Mouse (Mus musculus) midbrain, embryonic 16.5 days (tissue): ENCODE data around the gene Gm20388. TPM values are rescaled to one million over a fixed set of nuclear protein-coding genes. Genes with fewer than 3 reads are reported as not detected.

ENCODE experiments used
- ATAC-seq: fragments of 200-750 bp; cut with Nextera tagmentation; 2 replicates; pipeline ENCODE4 v1.8.0; 2017; ENCODE audit warnings: moderate TSS enrichment
- H3K27ac ChIP-seq: fragments of 300-500 bp; sonication (generic); 2 replicates; pipeline ENCODE4 v1.5.1; 2014; ENCODE audit warnings: mild to moderate bottlenecking, low read length, mixed read lengths
- H3K27me3 ChIP-seq: fragments of 300-500 bp; sonication (generic); 2 replicates; pipeline ENCODE4 v1.6.1; 2014; ENCODE audit warnings: low read depth, low read length, mixed read lengths; ENCODE audit not compliant: control insufficient read depth, insufficient read depth
- H3K36me3 ChIP-seq: fragments of 300-500 bp; sonication (generic); 2 replicates; pipeline ENCODE4 v1.6.1; 2014; ENCODE audit warnings: mild to moderate bottlenecking, low read length, moderate library complexity, mixed read lengths; ENCODE audit not compliant: control insufficient read depth, insufficient read depth
- H3K4me1 ChIP-seq: fragments of 300-500 bp; sonication (generic); 2 replicates; pipeline ENCODE4 v1.6.1; 2014; ENCODE audit warnings: mild to moderate bottlenecking, low read length, mixed read lengths; ENCODE audit not compliant: control insufficient read depth, insufficient read depth
- H3K4me2 ChIP-seq: fragments of 300-500 bp; sonication (generic); 2 replicates; pipeline ENCODE4 v1.6.1; 2014; ENCODE audit warnings: mild to moderate bottlenecking, low read length, mixed read lengths
- H3K4me3 ChIP-seq: fragments of 300-500 bp; sonication (generic); 2 replicates; pipeline ENCODE4 v1.5.1; 2014; ENCODE audit warnings: low read depth, mild to moderate bottlenecking, low read length, moderate library complexity, mixed read lengths
- H3K9ac ChIP-seq: fragments of 300-500 bp; sonication (generic); 2 replicates; pipeline ENCODE4 v1.6.1; 2014; ENCODE audit warnings: low read depth, low read length, mixed read lengths
- H3K9me3 ChIP-seq: fragments of 300-500 bp; sonication (generic); replicated peaks from 2 replicates; pipeline ENCODE4 v1.6.1; 2014; ENCODE audit warnings: mild to moderate bottlenecking, low read length, mixed read lengths; ENCODE audit not compliant: control insufficient read depth, poor library complexity, severe bottlenecking
- WGBS: fragments of 180-500 bp; shearing (Covaris S2); extraction: QIAGEN DNeasy Blood & Tissue Kit; methylation state at CpG from one replicate; pipeline ENCODE4 v1.1.7; 2014; 5-methylcytosine and 5-hydroxymethylcytosine counted together
- polyA plus RNA-seq: library from polyadenylated mRNA; unstranded; fragments of >200 nt; fragmentation: Nextera tagmentation; extraction: Ambion mirVana; gene quantifications from 2 replicates; pipeline ENCODE4 v1.2.1, GENCODE M21; 2015

Gene Gm20388
- polyA plus RNA-seq, 1 experiment from 2014 or later, result 7.5 TPM

DNA sequence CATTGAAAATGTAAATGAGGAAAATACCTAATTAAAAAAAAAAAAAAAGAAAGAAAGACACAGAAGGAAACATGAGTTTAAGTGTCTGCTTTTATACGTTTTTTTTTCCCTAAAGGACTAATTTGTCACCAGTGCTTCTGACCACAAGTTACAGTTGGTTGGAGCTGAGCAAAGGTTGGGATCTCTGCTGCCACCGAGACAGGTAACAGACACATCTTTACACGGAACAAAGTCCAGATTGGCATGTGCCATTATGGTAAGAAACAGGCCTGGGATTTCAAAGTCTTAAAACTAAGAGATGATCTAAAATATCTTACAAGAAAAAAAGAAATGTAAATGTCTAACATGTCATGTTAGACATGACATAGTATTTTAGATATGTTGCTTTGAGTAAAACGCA lies 3136.1 kb downstream of the Gm20388 start:
- Histone ChIP-seq H3K4me2 (no peak overlapping the region), H3K27ac (no peak overlapping the region), H3K27me3 (no peaks in the 10 kb centered on the region), H3K4me3 (no peak overlapping the region), H3K4me1 (peaks cover 11% of the 10 kb centered on the region), H3K9ac (no peak overlapping the region), H3K36me3 (no peaks in the 10 kb centered on the region), H3K9me3 (no peaks in the 10 kb centered on the region)
- 87% methylated on average over 4 of the region's 4 CpGs for WGBS
- ATAC-seq, result no peak

- no peak overlapping the region for H3K9ac ChIP-seq
Measured at GRCm38 (mm10) chr8:123047827-123048226, 3137.2 kb downstream of the Gm20388 start.

GRCm38 (mm10) chr8:123048402-123048801 lies 3137.8 kb downstream of the Gm20388 start:
- no peak for ATAC-seq
- 90% methylated on average over 7 of the region's 7 CpGs for WGBS
- no peak overlapping the region for H3K4me3 ChIP-seq
- H3K36me3 ChIP-seq, result no peaks in the 10 kb centered on the region
- no peaks in the 10 kb centered on the region for H3K27me3 ChIP-seq
- peaks cover 7% of the 10 kb centered on the region for H3K4me1 ChIP-seq
- H3K27ac ChIP-seq, result no peak overlapping the region
- H3K9ac ChIP-seq, result no peak overlapping the region
- no peaks in the 10 kb centered on the region for H3K9me3 ChIP-seq
- no peak overlapping the region for H3K4me2 ChIP-seq

More at GRCm38 (mm10) chr8:123047827-123048226, 3137.2 kb downstream of the Gm20388 start:
- no peaks in the 10 kb centered on the region for H3K36me3 ChIP-seq
- 88% methylated on average over 7 of the region's 7 CpGs for WGBS
- H3K4me2 ChIP-seq, result no peak overlapping the region
- no peak overlapping the region for H3K4me3 ChIP-seq
- no peak for ATAC-seq
- H3K4me1 ChIP-seq, result peaks cover 11% of the 10 kb centered on the region
- H3K9me3 ChIP-seq, result no peaks in the 10 kb centered on the region
- H3K27me3 ChIP-seq, result no peaks in the 10 kb centered on the region
- no peak overlapping the region for H3K27ac ChIP-seq

GRCm38 (mm10) chr8:123051458-123051857 lies 3140.8 kb downstream of the Gm20388 start:
- Histone ChIP-seq H3K9me3 (no peaks in the 10 kb centered on the region), H3K27ac (no peak overlapping the region), H3K36me3 (no peaks in the 10 kb centered on the region), H3K27me3 (no peaks in the 10 kb centered on the region), H3K9ac (no peak overlapping the region), H3K4me3 (no peak overlapping the region), H3K4me1 (no peaks in the 10 kb centered on the region), H3K4me2 (no peak overlapping the region)
- WGBS, result 81% methylated on average over 5 of the region's 5 CpGs
- ATAC-seq, result no peak

DNA sequence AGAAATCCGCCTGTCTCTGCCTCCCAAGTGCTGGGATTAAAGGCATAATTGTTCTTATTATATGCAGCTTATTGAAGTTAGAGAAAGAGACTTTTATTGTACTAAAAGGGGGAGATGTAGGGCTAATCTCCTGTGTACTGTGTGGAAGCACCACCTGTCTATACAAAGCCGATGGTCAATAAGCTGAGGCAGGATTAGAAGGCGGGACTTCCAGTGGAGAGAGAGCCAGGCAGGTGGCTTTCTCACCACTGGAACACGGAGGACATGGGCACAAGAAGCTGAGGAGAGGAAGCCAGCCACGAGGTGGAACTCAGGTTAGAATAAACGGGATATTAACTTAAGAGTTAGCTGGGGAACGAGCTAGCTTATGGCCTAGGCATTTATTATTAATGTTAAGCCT lies 3152.1 kb downstream of the Gm20388 start, which contains the start of gene Spg7:
Spg7 (plus strand) TSS at position 222 of the 400 bp plus-strand sequence.
- H3K36me3 ChIP-seq, result no peaks in the 10 kb centered on the region
- no peak within 1 kb of the TSS for H3K27ac ChIP-seq
- H3K9ac ChIP-seq, result no peak within 1 kb of the TSS
- no peak within 1 kb of the TSS for H3K4me2 ChIP-seq
- 63% methylated on average over 7 of the region's 7 CpGs for WGBS
- no peaks in the 10 kb centered on the region for H3K27me3 ChIP-seq
- ATAC-seq, result no peak
- peaks cover 21% of the 10 kb centered on the region for H3K4me1 ChIP-seq
- H3K4me3 ChIP-seq, result no peak within 1 kb of the TSS
- no peaks in the 10 kb centered on the region for H3K9me3 ChIP-seq

DNA sequence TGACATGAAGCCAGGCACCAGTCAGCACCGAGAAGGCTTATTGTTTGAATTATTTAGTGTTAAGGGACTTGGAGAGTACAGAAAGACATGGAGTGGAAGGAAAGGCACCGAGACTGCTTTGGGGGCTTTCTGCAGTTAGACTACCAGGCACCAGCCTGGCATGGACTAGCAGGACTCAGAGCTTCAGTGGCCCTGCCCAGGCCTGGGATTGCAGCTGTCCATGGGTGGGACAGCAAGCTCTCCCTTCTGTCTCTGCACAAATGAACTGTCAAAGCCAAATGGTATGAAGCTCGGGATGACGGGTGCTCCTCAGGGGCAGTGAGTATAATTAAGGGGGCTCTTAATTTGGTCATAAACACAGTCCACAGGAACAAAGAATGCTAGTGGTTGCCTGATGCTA lies 3153.4 kb downstream of the Gm20388 start:
- 0 out of 2 replicates have a peak overlapping the region, but pooled peaks have one; percentile 95 for H3K9ac ChIP-seq

DNA sequence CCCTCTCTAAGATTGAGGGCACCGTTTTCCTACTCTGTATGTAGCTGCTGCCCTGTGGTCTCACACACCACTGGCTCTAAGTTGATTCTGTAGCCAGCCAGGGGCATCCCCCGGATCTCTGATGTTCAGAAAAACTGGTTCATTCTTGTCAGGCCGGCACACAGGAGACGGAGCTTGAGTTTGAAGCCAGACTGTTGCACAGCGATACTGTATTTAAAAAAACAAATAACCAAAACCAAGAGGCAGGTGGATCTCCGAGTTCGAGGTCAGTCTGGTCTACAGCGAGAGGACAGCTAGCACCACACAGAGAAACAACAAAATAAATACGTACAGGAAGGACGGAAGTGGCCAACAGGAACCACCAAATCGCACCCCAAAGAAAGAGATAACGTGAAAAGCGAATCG lies 3154.2 kb downstream of the Gm20388 start:
- Histone ChIP-seq H3K27ac (peak overlapping the region; percentile 94), H3K4me1 (peaks cover 21% of the 10 kb centered on the region), H3K4me2 (peak overlapping the region; percentile 78), H3K4me3 (peak overlapping the region; percentile 87), H3K36me3 (no peaks in the 10 kb centered on the region), H3K9ac (peak overlapping the region; percentile 95), H3K9me3 (no peaks in the 10 kb centered on the region), H3K27me3 (no peaks in the 10 kb centered on the region)
- WGBS, result under 1% methylated on average over 14 of the region's 14 CpGs
- ATAC-seq, result peak; percentile 50

More for the DNA sequence above, 3153.4 kb downstream of the Gm20388 start:
- Histone ChIP-seq H3K9me3 (no peaks in the 10 kb centered on the region), H3K4me2 (peak overlapping the region; percentile 78), H3K27me3 (no peaks in the 10 kb centered on the region), H3K36me3 (no peaks in the 10 kb centered on the region), H3K27ac (no peak overlapping the region), H3K4me1 (peaks cover 21% of the 10 kb centered on the region), H3K4me3 (no peak overlapping the region)
- no peak for ATAC-seq
- WGBS, result 77% methylated on average over 4 of the region's 4 CpGs

DNA sequence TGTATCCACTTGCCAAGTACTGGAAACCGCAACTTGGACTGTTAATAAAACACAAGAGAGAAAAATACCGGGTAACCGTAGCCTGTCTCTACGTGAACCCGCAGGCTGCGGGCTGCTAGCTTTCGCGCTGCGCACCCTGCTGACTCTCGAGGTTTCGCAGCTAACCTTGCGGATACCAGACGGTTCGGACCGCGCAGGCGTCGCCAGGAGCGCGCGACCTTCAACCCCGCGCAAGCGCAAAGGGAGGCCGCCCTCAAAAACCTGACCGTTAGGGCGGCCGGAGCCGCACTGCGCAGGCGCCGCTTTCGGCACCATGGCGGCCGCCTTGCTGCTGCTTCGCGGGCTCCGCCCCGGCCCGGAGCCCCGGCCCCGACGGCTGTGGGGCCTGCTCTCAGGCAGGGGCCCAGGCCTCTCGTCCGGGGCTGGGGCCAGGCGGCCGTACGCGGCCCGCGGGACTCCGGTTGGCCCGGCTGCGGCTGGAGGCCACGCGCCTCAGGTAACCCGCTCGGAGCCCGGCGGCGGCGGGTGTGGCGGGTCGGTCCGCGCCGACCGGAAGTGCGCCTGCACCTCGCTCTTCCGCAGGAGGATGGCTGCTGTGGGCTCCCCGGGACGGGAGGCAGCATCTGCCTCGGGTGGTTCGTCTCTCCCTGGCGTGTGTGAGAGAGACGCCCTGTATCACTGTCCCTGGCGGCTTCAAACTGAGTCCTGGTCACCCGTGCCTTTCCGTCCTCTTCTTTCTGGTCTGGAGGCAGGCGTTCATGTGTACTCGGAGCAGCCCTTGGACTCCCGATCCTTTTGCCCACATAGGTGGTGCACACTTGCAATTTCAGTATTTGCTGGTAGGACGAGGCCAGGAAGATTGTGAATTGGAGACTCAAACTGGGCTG lies 3154.8 kb downstream of the Gm20388 start:
- Histone ChIP-seq H3K4me1 (peaks cover 21% of the 10 kb centered on the region), H3K27ac (peak overlapping the region; percentile 94), H3K36me3 (no peaks in the 10 kb centered on the region), H3K4me3 (peak overlapping the region; percentile 87), H3K9me3 (no peaks in the 10 kb centered on the region), H3K27me3 (no peaks in the 10 kb centered on the region), H3K9ac (peak overlapping the region; percentile 95), H3K4me2 (peak overlapping the region; percentile 87)
- under 1% methylated on average over 84 of the region's 84 CpGs for WGBS
- ATAC-seq, result peak; percentile 98

GRCm38 (mm10) chr8:123066101-123066683 lies 3155.6 kb downstream of the Gm20388 start:
- Histone ChIP-seq H3K36me3 (0 out of 2 replicates have a peak, but pooled peaks cover 2% of the 10 kb centered on the region), H3K9me3 (no peaks in the 10 kb centered on the region), H3K27me3 (no peaks in the 10 kb centered on the region), H3K9ac (peak overlapping the region; percentile 95), H3K27ac (peak overlapping the region; percentile 94), H3K4me1 (peaks cover 21% of the 10 kb centered on the region), H3K4me3 (peak overlapping the region; percentile 87), H3K4me2 (peak overlapping the region; percentile 87)
- no peak for ATAC-seq
- WGBS, result 37% methylated on average over 7 of the region's 7 CpGs
